Mouse (Mus musculus): Measurements from ENCODE around the gene Npas3.
A peak's percentile ranks its signal among the peaks of the same experiment; 100 is the strongest.

The Npas3 gene

DNA sequence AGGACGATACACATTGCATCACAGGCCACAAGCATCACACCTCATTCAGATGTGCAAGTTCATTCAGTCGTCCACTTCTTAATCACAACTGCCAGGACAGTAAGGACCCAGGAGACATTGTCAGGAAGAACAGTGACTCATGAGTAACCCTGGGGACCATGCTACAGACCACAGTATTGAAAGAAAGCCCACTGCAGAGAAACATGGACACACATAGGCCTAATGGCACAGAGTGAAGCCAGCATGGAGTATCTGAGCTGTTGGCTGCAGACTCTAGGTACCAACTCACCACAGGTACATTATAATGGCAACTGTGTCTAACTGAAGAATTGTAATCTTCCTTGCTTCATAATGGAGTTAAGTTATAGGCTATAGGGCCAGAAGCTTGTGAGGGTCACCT lies 561.6 kb downstream of the Npas3 start:
- DNase-seq: no peak

DNA sequence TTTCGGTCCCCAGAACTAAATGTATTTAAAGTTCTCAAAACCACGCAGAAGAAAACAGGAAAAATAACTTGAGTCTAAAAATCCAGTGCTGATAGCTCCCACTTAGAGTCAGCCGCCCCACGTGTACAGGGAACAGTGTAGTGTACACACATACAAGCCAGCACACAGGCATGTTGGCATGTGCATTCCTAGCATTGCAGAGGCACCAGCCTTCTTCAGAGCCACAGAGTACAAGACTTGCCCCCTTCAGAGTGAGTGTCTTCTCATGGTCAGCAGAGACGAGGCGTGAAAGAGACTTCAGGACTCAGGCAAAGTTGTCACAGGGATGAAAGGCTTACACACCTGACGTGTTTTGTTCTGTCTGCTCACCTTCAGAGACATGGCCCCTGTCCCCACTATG lies 565.8 kb downstream of the Npas3 start:
- DNase-seq: no peak

DNA sequence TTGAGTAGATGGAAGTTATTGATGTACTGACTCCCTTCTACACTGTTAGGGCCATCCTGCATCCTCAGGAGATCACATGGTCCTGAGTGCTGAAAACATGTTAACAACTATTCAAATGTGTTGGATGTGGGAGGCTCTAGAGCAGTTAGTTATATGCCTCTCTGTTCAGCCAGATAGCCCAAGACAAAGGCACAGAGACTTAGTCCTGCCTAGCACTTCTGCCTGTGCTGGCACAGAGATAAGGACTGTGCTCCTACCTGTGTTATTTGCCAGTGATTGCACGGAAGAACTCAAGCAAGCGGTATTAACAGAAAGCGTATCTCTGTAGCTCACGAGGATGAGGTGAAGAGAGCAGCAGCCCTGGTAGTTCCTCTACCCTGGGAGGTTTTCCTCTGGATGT lies 571.5 kb downstream of the Npas3 start:
- DNase-seq: no peak

DNA sequence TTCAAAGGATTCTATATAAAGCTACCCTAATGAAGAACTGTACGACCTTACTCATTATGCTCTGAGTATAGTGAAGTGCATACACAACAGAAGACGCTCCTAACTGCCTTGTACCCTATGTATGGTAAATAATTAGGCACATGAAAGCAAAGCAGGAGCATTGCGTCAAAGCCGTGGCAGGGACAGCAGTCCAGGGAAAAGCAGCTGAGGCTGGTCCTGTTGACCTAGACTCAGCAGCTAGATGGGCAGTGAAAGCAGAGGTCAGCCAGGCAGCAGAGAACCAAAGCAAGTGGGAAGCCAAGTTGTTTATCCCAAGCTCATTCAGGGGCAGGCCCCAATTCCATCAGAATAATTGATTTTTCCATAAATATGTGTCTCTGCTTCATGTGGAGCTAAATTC lies 574.4 kb downstream of the Npas3 start:
- no peak for DNase-seq

DNA sequence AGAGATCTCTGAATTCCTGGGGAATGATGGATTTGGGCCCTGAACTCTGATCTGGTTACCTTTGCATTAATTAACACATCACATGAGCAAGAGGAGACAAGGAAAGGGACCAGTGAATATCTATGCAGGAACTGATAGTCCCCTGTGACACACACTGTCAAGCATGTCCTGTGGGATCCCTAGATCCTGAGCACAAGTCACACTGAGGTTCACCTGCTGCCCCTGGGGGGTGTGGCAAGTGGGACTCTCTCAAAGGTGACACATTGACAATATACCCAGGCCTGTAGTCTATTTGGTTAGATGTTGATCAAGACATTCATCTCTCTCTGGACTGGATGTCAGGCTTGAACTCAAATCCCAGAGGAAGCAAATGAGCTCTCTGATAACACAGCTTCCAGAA lies 576.8 kb downstream of the Npas3 start:
- no peak for DNase-seq

DNA sequence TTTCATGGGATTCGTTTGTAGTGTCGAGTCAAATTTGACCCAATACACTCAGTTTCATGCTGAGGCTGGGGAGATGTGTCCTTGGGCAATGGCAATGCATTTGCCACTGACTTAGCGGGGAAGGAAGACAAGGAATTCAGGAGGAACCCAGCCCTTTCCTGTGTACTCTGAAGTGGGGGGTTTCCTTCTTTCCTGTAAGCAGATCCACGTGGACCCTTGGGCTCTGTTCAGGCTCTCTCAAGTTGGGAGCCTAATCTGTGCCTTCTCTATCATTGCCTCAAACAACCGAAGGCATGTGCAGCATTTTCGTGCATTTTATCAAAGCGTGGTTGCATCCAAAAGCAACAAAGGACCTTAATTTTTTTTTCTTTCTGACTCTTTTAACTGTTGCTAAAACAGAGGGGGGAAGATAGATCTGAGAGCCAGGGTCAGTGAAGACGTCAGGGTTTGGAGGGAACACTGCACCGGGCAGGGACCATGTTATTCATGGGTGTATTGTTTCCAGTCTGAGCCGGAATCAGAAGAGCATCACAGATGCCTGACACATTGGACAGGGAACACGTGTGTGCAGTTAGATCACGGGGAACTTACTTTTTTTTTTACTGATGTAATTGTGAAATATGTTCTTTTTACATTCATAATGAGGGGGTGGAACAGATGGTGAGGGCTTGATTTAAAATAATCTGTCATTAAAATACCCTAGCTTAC lies 577.6 kb downstream of the Npas3 start:
- peak in 1 of 2 experiments; percentile 4 for DNase-seq

DNA sequence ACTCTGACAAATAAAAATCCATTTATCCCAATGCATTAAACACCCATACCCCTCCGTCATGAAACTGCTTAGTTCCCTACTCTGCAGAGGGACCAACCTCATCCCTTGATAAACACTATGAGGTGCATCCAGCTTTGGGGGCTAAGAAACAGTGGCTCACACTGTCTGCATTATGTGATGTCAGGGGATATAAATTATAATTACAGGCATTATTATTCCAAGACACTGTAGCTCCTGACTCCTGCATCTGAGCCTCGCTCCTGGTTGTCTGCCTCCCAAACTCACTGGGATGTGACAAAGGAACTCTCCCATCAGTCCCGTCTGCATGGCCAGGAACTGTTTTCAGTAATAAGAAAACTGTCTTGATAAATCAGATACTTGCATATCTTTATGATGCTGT lies 578.3 kb downstream of the Npas3 start:
- DNase-seq: no peak

DNA sequence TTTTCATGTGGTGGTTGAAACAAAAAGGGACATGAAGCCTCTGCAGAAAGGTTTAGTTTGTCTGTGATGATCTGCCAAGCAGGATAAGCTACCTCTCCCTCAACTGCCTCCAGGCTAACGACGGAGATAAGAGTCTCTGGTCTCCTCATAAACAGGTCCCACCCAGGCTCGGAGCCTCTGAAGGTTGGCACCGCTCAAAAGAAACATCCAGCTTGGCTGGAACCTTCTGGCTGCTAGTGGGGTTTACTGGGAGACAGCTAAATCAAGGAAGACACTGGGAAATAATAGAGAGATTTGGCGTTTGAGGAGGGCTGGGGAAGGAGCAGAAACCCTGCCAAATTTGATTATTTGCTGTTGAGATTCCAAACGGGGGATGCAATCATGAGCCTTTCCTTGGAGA lies 584.1 kb downstream of the Npas3 start:
- no peak for DNase-seq

DNA sequence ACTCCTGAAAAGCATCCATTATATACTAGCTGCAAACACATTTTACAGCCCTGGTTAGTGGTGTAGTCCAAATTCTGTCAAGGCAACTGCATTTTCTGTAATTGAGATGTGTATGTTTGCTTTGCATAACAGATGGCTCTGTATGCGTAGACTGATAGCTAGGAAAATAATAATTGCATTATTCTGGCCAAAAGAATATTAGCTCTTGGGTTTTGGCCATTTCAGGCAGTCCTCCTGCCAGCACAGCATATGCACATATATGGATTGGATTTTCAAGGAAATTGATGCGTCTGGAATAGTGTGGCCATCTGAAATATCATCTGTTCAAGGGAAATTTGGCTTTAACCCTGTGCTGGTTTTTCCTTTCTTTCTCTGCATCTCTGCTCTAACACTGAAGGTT lies 584.9 kb downstream of the Npas3 start:
- no peak for DNase-seq

DNA sequence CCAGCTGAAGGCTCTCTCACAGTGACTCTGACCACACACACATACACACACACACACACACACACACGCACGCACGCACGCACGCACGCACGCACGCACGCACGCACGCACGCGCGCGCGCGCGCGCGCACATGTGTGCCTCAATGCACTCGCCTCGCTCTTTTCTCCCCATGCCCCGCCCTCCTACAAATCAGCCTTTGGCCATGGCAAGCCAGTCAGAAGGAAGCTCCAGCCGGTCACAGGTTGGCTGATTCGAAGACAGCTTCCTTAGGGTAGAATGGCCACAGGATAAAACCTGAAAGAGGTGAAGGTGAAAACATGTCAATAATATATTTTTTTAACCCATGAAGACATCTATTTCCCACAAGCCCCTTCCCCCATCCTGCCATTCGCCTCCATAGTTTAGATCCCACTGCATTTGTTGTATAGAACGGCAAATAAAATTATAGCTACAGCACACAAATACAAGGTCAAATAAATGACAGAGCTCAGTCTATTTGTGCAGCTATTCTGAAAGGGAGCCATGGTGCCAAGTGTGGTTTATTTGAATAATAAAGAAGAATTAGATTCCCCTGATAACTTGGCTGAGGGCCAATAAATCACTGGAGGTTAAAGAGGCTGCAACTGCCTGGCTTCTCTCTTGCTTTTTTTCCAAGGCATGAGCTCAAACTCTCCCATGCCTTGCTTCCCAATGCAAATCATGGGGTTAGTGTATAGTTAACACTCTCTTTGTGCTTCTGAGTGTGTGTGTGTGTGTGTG lies 587.7 kb downstream of the Npas3 start:
- no peak for DNase-seq

DNA sequence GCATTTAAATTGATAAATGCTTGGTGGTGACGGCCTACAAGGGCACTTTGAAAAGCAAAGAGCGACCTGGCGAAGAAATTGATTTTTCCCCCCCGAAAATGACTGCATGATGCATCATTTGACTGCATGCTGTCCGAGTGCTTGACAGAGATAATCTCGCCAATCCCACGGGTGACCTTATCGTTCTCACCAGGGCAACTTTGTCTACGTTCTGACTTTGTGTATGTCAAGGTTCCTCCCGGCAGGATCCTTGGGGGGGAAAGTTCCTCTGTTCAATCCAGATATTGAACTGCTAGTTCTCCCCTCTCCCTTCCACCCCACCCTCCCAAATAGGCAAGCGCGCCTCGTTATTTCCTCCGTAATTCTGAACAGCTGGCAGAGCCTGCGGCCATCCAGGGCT lies 588.9 kb downstream of the Npas3 start:
- DNase-seq: no peak

DNA sequence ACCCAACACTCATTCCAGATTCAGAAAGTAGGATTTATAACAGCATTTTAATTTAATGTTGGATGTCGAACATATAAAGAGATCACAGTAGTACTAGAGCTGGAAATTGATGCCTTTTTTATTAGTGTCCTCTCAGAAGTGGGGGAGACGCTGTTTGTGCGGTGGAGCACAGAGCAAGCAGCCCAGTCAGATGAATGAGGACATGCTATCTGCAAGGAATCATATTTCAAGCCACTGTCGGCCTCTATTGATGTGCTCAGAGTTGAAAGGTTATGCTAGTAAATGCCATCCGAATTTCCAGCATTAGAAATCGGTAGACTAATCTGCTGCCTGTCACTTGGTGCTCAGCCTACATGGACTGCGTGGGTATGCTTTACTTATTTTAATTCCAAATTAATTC lies 590.1 kb downstream of the Npas3 start:
- DNase-seq: no peak

DNA sequence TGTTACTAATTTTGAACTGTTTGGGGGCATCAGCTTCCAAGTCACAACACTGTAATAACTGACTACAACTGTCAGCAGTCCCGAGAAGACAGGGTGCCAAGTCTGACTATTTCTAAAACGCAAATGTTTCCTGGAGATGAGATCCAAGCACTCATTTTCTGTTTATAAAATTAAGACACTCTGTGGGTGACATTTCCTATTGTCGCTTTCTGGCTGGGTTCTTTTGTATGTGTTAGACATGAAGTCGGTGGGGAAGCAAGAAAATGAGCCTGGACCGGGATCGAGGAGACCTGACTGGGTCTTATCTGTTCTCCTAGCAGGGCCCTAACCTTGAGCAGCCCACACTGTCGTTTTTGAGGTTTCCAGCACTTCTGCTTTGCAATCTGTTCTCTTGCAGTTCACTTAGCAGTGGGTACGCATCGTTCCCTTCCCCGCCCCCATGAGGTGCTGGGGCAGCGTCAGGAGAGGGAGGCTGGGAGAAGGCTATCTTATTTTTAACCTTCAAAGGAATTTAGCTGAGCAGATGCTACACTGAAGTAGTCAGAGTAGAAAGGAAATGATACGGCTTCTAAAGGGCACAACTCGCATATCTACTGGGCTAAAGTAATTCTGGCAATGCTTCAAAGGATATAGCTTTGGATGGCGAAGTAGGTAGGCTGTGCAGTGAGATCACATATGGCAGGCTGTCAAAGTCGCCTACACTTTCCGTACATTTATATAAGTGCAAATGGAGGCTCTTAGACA lies 593.6 kb downstream of the Npas3 start:
- DNase-seq: no peak

DNA sequence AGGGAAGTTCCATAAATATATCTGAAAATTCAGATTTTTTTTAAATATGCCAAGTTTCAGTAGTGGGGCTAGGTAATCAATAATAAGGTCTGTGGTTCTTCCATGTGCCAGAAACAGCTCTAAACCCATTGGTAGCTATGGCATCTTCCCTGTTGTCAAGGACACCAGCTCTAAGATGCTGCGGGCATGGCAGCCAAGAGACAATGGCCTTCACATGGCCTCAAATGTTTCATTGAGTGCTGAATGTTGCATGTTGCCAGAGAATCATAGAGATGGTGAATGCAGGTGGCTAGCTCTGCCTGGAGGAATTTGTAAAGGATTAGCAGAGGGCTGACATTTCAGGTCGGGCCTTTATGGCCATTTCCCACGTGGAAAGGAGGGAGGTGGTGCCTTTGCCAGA lies 595.1 kb downstream of the Npas3 start:
- no peak for DNase-seq

DNA sequence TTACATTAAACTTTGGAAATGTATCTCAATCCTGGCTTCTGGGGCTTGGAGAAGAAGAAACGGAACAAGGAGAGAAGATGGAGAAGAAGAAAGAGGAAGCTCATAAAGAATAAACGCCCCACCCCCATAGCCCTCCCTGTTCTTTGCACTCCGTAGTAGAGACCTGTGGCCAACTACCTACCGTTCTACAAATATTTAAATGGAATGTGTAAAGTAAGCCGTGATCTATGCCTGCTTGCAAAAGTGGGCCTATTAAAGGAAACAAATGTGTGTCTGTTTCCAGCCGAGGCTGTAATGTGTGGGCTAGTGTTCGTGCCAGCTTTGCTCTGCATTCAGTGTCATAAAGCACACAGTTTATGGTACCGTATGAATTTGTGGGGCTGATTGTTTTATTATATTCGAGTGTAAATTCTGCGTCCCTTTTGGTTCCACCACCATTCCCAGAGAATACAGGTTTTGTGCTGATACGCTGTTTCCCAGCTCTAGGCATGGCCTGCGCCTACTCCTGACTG lies 597.7 kb downstream of the Npas3 start:
- no peak for DNase-seq

DNA sequence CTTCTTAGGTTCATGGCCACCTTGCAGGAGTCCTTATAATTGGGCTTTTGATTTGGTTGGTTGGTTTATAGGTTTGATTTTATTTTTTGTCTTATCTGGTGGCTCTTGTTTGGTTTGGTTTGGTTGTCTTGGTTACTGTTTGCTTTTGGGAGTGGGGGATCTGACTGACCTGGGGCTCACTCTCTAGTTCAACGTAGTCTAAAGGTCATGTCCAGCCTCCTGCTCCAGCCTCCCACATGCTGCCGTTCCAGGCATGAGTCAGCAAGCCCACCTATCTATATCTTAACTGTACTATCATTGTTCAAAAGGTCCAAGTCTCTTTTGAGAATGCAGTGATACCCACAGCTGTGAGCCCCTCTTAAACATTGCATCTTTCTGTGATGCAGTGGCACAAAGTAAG lies 600.8 kb downstream of the Npas3 start:
- no peak for DNase-seq

DNA sequence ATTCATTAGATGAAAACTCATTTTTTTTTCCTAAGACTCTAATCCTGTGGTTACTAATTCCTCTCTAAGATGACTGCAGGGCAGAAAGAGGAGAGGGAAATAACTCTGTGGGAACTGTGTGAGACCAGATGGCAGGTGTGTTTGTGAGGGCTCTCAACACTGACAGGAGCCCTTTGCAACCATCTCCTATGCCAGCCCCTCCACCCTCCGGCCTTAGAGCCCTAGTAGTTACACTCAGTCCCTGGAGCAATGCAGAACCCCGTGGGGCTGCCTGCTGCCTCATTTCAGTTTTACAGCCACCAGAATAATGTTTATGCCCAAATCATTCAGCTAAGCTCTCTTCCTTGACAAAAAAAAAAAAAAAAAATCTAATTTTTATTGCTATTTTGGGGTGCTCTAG lies 604.0 kb downstream of the Npas3 start:
- DNase-seq: no peak

DNA sequence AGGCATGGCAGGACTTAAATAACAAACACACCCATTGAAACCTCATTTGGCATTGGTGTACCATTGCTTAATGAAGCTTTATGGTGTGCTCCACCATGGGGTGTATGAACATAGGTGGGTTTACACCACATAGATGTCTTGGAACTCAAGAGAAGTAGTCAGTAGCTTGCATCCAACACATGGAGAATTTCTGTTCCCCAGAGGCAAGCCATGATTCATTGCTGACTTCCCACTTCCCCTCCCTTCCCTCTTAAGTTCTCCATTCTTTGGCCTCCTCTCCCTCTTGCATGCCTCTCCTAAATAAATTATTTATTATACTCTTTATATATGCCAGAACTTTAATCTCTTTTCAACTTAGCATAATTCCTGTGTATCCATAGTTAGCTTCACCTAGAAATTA lies 611.7 kb downstream of the Npas3 start:
- DNase-seq: no peak

DNA sequence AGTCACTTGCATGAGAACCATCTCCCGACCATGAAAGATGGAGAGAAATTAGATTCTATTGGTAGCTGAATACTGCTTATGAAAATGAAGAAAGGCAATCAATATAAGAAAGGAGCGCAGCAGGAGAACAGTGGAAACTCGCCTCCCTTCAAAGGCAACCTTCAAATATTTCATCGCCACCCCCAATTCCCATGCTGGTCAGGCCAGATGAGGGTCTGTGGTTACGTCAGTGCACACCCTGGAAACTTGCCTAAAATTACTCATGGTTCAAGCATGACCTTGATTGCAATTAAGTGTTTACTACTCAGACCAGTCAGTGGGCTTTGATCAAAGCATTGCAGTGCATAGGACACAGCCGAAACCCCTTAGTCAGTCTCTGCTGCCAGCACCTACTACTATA lies 613.8 kb downstream of the Npas3 start:
- DNase-seq: no peak

DNA sequence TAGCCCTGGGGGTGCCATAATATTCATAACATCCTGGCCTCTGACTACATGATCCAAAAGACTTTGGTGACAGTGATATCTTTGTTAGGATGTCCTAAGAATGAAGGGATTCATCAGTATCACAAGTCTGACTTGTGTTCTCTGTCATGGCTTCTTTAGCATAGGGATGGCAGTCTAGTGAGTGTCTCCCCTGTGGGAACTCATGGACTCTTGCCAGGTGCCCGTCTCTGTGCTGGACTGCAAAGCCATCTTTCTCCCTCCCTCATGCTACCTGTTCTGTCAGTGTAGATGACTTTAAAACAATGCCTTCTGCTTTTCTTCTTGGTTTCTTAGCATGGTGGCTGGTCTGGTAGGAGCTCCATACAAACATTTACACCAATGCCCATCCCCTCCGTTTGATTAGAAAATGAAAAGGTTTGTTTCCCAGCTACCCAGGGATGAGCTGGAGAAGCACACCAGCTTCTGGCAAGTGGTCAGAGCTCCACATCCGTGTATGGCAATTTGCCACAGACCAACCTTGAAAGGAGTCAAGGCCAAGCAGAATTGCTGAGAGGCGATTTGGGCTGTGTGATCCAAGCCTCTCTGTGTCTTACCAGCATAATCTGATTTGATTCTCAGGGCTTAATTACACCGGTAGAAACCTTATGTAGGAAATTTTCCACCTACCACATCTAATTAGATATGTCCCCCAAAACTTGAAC lies 616.1 kb downstream of the Npas3 start:
- no peak for DNase-seq

DNA sequence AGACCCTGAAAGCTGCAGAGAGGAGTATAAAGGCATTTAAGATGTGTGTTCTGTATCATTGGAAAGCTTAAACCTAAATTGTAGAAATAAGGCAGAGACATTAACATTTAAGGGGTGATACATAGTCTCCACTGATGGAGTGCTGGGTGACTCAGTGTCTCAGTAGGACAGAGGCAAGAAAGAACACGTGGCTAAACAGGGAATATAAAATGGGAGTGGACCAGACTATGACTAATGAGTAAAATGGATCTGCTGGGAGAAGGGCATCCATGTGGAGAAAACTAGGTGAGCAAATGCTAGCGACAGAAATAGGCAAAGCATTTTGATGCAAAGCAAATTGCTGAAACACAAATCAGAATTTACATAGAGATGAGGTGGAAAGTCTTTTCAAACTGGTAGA lies 617.2 kb downstream of the Npas3 start:
- DNase-seq: no peak

DNA sequence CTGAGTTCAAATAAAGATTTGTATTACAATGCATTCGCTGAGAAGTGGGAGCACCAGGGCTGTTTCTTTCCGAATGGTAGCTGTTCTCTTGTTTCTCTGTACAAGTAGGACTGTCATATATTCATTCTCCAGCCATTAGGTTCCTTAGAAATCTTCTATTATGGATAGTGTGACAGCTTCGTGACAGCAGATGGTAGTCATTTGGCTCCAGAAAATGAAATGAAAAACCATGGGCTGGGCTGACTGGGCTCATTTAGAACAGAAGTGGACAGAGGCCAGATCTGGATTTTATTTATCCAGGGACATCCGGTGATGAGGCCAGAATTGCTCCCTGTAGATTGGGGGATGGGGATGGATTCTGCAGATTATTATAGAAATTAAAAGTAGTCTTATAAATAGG lies 621.5 kb downstream of the Npas3 start:
- DNase-seq: no peak

DNA sequence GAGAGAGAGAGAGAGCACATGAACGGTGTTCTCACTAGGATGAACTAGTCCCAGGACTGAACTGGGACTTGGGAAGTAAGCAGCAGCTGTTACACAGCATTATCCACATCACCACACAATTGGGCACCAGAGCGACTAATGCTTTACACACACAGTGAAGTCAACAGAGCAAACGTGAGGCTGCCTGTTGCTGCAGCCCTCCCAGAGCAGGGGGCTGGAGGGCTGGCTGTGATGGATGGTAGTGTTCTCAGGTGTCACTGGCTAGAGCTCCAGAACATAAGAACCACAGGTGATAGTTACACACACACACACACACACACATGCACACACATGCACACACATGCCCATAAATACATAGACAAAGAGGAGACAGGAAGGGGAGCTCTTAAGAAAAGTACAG lies 626.7 kb downstream of the Npas3 start:
- no peak for DNase-seq

Measured in kidney, postnatal 36 days (tissue).